Mouse (Mus musculus) B cell, adult 2 months (primary cell): Measurements from ENCODE around the gene Nqo2.

Experiments
- DNase-seq, 2 experiments: peaks; one replicate each; pipeline ENCODE4 v3.0.0; 2022

The Nqo2 gene

GRCm38 (mm10) chr13:33995197-33995596, 30.7 kb downstream of the Nqo2 start:
- DNase-seq, result peak; percentile 71 to 73

GRCm38 (mm10) chr13:34002058-34003006, 37.8 kb downstream of the Nqo2 start, which contains the start of the genes Ripk1 and Serpinb6a:
Gene Ripk1, plus strand, starts transcription at chr13:34002363.
Gene Serpinb6a, minus strand, starts transcription at chr13:34002794.
- peak; percentile 96 to 97 for DNase-seq

GRCm38 (mm10) chr13:34003058-34003457, 38.6 kb downstream of the Nqo2 start:
- no peak for DNase-seq

GRCm38 (mm10) chr13:34007234-34007633, 42.7 kb downstream of the Nqo2 start:
- no peak for DNase-seq

GRCm38 (mm10) chr13:34016927-34017569, 52.6 kb downstream of the Nqo2 start:
- DNase-seq, result no peak

- DNase-seq, result no peak
Observed at GRCm38 (mm10) chr13:34018521-34018920, 54.0 kb downstream of the Nqo2 start.

GRCm38 (mm10) chr13:34021998-34022397, 57.5 kb downstream of the Nqo2 start:
- DNase-seq, result no peak

- DNase-seq, result no peak
Observed at GRCm38 (mm10) chr13:34032041-34032440, 67.6 kb downstream of the Nqo2 start.

- DNase-seq, result no peak
Observed at GRCm38 (mm10) chr13:34035424-34035823, 70.9 kb downstream of the Nqo2 start.

- no peak for DNase-seq
Observed at GRCm38 (mm10) chr13:34036726-34037125, 72.2 kb downstream of the Nqo2 start.

GRCm38 (mm10) chr13:34037172-34038055, 72.9 kb downstream of the Nqo2 start, which contains the start of gene Bphl:
Gene Bphl, plus strand, starts transcription at chr13:34037597.
- DNase-seq, result peak; percentile 85

GRCm38 (mm10) chr13:34038056-34038432, 73.6 kb downstream of the Nqo2 start:
- no peak for DNase-seq
